Mouse (Mus musculus) brain, adult 10 weeks (tissue): Measurements from ENCODE around the gene Smap1. TPM values are rescaled to one million over a fixed set of nuclear protein-coding genes. Genes with fewer than 3 reads are reported as not detected.

Experiments used
- polyA plus RNA-seq: library from polyadenylated mRNA; stranded (reverse); fragments of 350-450 nt; fragmentation: Illumina TruSeq; extraction: RNeasy Lipid Tissue Mini Kit (QIAGEN cat#74804); gene quantifications from one replicate; pipeline ENCODE4 v1.2.3, GENCODE M21; 2015; ENCODE audit warnings: low read depth, low replicate concordance

Smap1 gene
- polyA plus RNA-seq: 119 TPM

DNA sequence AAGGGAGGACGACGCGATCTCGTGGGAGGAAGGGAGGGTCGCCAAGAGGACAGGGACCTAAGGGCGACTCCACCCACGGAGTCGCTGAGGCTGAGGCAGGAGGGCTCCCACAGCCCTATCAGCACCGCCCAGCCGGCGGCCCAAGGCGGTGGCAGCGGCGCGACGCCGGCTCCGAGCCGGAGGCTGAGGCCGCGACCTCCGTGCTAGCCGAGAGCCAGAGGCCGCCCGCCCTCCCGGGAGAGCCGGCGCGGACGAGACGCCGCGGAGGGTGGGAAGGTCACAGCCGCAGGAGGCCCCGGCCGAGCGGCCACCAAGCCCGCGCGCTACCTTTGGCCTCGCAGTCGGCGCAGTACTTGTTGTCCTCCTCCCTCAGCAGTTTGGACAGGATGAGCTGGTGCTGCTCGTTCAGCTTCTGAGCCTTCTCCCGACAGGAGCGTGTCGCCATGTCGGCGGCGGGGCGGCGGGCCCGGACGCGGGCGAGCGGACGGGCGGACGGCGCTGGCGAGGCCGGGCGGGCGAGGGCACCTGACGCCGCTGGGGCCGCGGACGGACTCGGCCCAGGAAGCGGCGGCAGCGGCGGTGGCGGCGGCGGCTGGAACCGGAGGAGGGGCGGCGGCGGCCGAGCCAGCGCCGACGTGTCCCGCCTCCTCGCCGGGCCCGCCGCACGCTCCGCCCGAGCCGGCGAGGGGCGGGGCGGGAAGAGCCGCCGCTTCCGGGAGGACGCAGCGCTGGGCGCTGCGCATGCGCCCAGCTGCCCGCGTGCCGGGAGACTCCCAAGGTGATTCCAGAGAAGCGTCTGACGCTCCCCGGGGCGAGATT is at the start of gene Smap1:
Gene Smap1, minus strand, starts transcription at position 607 of the 819 bp plus-strand sequence.

Other genes with a start within 250 kb of the Smap1 start
- gene B3gat2, start 160.6 kb downstream of the Smap1 start, polyA plus RNA-seq: 7.7 TPM
- 69.9 TPM for gene Sdhaf4, start 83.3 kb upstream of the Smap1 start, polyA plus RNA-seq
- gene Fam135a, start 178.0 kb upstream of the Smap1 start, polyA plus RNA-seq: 23.2 TPM